Mouse (Mus musculus) hindbrain, embryonic 16.5 days (tissue): ENCODE measurements around the gene Meioc. TPM values are rescaled to one million over a fixed set of nuclear protein-coding genes. Genes with fewer than 3 reads are reported as not detected.
"Not testable (repeated sequence)": the region's sequence is repeated elsewhere in the genome, so short reads cannot be mapped to it uniquely, and the experiment has no call there.

Source experiments
- ATAC-seq: fragments of 200-750 bp; cut with Nextera tagmentation; 2 replicates; pipeline ENCODE4 v1.8.0; 2017; ENCODE audit warnings: moderate TSS enrichment, moderate library complexity
- H3K27ac ChIP-seq: fragments of 300-500 bp; sonication (generic); 2 replicates; pipeline ENCODE4 v1.5.1; 2014; ENCODE audit warnings: low read depth, mild to moderate bottlenecking, control low read depth, low read length, moderate library complexity
- H3K27me3 ChIP-seq: fragments of 300-500 bp; sonication (generic); replicated peaks from 2 replicates; pipeline ENCODE4 v1.6.1; 2014; ENCODE audit warnings: low read length; ENCODE audit not compliant: control insufficient read depth, insufficient read depth
- H3K36me3 ChIP-seq: fragments of 300-500 bp; sonication (generic); 2 replicates; pipeline ENCODE4 v1.6.1; 2014; ENCODE audit warnings: mild to moderate bottlenecking, low read length, moderate library complexity, mixed read lengths; ENCODE audit not compliant: control insufficient read depth, insufficient read depth
- H3K4me1 ChIP-seq: fragments of 300-500 bp; sonication (generic); 2 replicates; pipeline ENCODE4 v1.6.1; 2014; ENCODE audit warnings: low read depth, low read length; ENCODE audit not compliant: control insufficient read depth, insufficient read depth
- H3K4me2 ChIP-seq: fragments of 300-500 bp; sonication (generic); 2 replicates; pipeline ENCODE4 v1.6.1; 2014; ENCODE audit warnings: mild to moderate bottlenecking, low read length, control low read depth, moderate library complexity
- H3K4me3 ChIP-seq: fragments of 300-500 bp; sonication (generic); 2 replicates; pipeline ENCODE4 v1.5.1; 2014; ENCODE audit warnings: mild to moderate bottlenecking, low read length, control low read depth, moderate library complexity
- H3K9ac ChIP-seq: fragments of 300-500 bp; sonication (generic); 2 replicates; pipeline ENCODE4 v1.6.1; 2014; ENCODE audit warnings: low read depth, mild to moderate bottlenecking, control low read depth, low read length, moderate library complexity
- H3K9me3 ChIP-seq: fragments of 300-500 bp; sonication (generic); 2 replicates; pipeline ENCODE4 v1.6.1; 2014; ENCODE audit warnings: mild to moderate bottlenecking, low read length, moderate library complexity; ENCODE audit not compliant: control insufficient read depth
- WGBS: fragments of 180-500 bp; shearing (Covaris S2); extraction: QIAGEN DNeasy Blood & Tissue Kit; methylation state at CpG from one replicate; pipeline ENCODE4 v1.1.7; 2014; 5-methylcytosine and 5-hydroxymethylcytosine counted together
- microRNA-seq: library from miRNA; unstranded; fragments of <30 nt; microRNA quantifications from one replicate; pipeline ENCODE4, GENCODE M21; 2017
- polyA plus RNA-seq: library from polyadenylated mRNA; unstranded; fragments of >200 nt; fragmentation: Nextera tagmentation; extraction: Ambion mirVana; gene quantifications from 2 replicates; pipeline ENCODE4 v1.2.1, GENCODE M21; 2015

Gene Meioc
- polyA plus RNA-seq, 1 experiment from 2014 or later: 0.15 TPM

DNA sequence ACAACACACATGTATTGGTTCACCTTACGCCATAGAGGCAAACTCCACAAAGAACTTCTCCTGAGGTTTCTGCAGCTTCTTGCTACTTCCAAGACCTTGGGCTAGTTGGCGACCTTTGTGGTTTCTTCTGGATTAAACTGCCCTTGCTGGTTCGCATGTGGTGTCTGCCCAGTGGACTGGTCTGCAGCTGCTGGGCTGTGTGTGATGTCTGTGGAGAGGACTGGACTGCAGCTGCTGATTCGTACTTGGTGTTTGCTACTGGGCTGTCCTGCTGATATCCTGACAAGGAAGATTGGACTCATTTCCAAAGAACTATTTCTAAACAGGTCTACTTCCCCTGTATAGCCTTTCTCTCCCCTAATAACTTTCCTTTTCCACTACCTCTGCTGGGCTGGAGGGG is 48.9 kb downstream of the Meioc start:
- H3K27me3 ChIP-seq: no peaks in the 10 kb centered on the region
- H3K4me1 ChIP-seq: no peaks in the 10 kb centered on the region
- WGBS: 91% methylated on average over 4 of the region's 4 CpGs
- no peak overlapping the region for H3K9ac ChIP-seq
- no peak overlapping the region for H3K27ac ChIP-seq
- no peaks in the 10 kb centered on the region; the same call in 1 of the 2 replicates for H3K9me3 ChIP-seq
- ATAC-seq: no peak
- H3K36me3 ChIP-seq: no peaks in the 10 kb centered on the region
- H3K4me3 ChIP-seq: no peak overlapping the region
- H3K4me2 ChIP-seq: no peak overlapping the region

DNA sequence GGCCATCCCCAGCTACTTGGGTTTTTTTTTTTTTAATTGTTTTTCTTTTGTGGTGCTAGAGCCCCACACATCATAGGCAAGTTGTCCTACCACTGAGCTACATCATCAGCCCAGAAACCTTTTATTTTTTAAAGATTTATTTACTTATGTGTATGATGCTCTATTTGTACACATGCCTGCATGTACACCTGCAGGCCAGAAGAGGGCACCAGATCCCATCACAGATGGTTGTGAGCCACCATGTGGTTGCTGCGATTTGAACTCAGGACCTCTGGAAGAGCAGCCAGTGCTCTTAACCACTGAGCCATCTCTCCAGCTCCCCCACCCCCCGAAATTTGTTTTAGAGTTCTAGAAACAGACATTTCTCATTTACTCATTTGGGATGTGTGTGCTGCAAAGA is 51.1 kb downstream of the Meioc start:
- not testable (repeated sequence) for H3K27me3 ChIP-seq, H3K9ac ChIP-seq, H3K36me3 ChIP-seq, ATAC-seq, H3K27ac ChIP-seq, H3K4me3 ChIP-seq, H3K9me3 ChIP-seq, H3K4me1 ChIP-seq, H3K4me2 ChIP-seq
- WGBS: 87% methylated on average over 2 of the region's 2 CpGs

DNA sequence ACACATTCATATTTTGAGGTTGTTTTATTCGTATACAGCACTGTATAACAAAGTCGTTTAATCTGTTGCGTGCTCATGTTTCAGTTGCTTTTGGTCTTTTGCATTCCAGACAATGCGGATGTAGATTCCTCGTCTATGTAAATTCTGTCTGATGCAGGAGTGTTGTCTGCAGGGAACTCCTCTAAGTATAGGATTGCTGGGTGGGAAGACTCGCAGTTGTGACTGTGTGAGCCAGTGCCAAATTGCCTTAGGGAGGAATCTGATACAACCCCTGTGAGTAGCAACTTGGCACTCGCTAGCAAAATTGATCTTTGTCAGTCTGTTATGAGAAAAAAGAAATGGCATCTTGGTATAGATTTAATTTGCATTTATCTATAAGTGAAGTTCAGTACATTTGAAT is 52.6 kb downstream of the Meioc start:
- H3K36me3 ChIP-seq: no peaks in the 10 kb centered on the region
- WGBS: 80% methylated on average over 7 of the region's 7 CpGs
- H3K9me3 ChIP-seq: no peaks in the 10 kb centered on the region; the same call in none of the 2 replicates
- H3K4me2 ChIP-seq: no peak overlapping the region
- no peak for ATAC-seq
- no peaks in the 10 kb centered on the region for H3K4me1 ChIP-seq
- no peak overlapping the region for H3K9ac ChIP-seq
- no peak overlapping the region for H3K4me3 ChIP-seq
- H3K27ac ChIP-seq: no peak overlapping the region
- H3K27me3 ChIP-seq: no peaks in the 10 kb centered on the region

DNA sequence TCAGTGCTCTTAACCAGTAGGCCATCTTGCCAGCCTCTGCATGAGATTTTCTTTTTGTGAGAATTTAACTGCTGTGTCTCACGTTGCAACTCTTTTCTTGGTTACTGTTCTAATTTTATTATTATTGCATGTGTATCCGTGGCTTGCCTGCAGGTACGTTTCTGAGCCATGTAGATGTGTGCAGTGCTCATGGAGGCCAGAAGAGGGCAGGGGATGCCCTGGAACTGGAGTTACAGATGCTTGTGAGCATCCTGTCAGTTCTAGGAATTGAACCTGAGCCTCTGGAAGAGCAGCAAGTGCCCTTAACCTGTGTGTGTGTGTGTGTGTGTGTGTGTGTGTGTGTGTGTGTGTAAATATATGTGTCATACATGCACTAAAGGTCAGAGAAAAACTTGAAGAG is 62.1 kb downstream of the Meioc start:
- Histone ChIP-seq H3K4me1 (no peaks in the 10 kb centered on the region), H3K4me3 (no peak overlapping the region), H3K27ac (no peak overlapping the region), H3K9ac (no peak overlapping the region), H3K27me3 (no peaks in the 10 kb centered on the region), H3K4me2 (no peak overlapping the region), H3K36me3 (no peaks in the 10 kb centered on the region), H3K9me3 (no peaks in the 10 kb centered on the region)
- no peak for ATAC-seq
- 26% methylated on average over 3 of the region's 3 CpGs for WGBS

DNA sequence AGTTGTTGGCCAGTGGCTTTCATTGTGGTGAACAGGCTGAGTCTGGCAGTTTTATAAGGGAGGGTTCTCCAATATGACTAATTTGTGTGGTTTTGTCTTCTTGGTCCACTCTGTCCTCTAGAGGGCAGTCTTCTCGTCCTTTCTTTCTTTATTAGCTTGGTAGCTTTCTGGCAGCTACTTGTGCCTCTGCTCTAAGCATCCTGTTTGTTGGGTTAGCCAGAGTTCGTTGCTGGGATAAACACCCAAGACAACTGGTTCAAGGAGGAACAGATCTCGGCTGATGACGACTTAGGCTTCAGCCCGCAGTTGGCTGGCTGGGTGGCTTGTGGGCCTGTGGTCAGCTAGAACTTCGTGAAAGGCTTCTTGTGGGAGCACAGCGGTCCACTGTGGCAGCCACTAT is 65.1 kb downstream of the Meioc start:
- Histone ChIP-seq H3K9me3 (no peaks in the 10 kb centered on the region), H3K9ac (no peak overlapping the region), H3K36me3 (no peaks in the 10 kb centered on the region), H3K27ac (no peak overlapping the region), H3K27me3 (no peaks in the 10 kb centered on the region), H3K4me1 (no peaks in the 10 kb centered on the region), H3K4me2 (no peak overlapping the region), H3K4me3 (no peak overlapping the region)
- WGBS: 37% methylated on average over 7 of the region's 7 CpGs
- ATAC-seq: no peak

DNA sequence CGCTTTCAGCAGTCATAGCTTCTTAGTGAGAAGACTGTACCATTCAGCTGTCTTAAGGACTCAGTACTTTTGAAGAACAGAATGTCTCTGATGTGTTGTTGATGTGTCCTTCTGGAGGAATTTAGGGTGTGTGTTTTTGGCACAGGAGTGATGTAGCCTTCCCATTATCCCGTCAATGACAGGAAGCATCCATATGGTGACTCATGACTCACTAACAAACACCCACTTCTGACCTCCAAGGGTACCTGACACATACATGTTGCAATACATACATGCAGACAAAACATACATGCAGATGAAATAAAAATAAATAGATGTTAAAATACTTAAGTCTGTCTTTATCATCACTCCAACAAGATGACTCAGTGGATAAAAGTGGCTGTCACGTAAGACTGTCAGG is 66.3 kb downstream of the Meioc start:
- no peaks in the 10 kb centered on the region for H3K36me3 ChIP-seq
- H3K4me2 ChIP-seq: no peak overlapping the region
- H3K27ac ChIP-seq: no peak overlapping the region
- no peaks in the 10 kb centered on the region for H3K4me1 ChIP-seq
- 93% methylated on average over 3 of the region's 3 CpGs for WGBS
- ATAC-seq: no peak
- H3K9ac ChIP-seq: no peak overlapping the region
- H3K9me3 ChIP-seq: no peaks in the 10 kb centered on the region
- no peak overlapping the region for H3K4me3 ChIP-seq
- no peaks in the 10 kb centered on the region for H3K27me3 ChIP-seq

DNA sequence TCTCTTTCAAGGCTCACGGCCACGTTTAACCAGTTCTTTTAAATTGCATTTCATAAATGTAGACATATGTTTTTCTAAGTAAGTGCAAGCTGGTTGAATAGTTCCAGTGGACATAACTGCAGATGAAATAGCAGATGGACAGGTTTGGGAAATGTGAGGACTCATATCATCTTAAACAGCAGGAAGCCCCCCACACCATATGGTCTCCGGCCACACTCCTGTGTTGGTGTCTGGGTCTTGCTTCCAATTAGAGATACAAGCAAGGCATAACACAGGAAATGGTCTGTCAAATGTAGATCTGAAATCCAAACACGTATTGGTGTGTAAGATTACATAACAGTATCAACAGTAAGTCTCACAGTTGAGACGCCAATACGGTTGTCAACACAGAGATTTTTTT is 67.8 kb downstream of the Meioc start:
- H3K27me3 ChIP-seq: no peaks in the 10 kb centered on the region
- no peak for ATAC-seq
- H3K4me2 ChIP-seq: no peak overlapping the region
- no peak overlapping the region for H3K4me3 ChIP-seq
- H3K27ac ChIP-seq: no peak overlapping the region
- H3K9me3 ChIP-seq: no peaks in the 10 kb centered on the region
- 84% methylated on average over 6 of the region's 6 CpGs for WGBS
- H3K4me1 ChIP-seq: no peaks in the 10 kb centered on the region
- H3K9ac ChIP-seq: no peak overlapping the region
- no peaks in the 10 kb centered on the region for H3K36me3 ChIP-seq

Small RNA genes lying within 50 kb of the gene (microRNA-seq; reads per million reads assigned to microRNA genes)
- gene Gm22920: not detected

Other genes with a start within 250 kb of the Meioc start
- gene Grn, start 233.4 kb upstream of the Meioc start, polyA plus RNA-seq: 95.4 and 100 TPM in 2 replicates
- 17.8 and 17.9 TPM in 2 replicates for gene Fam171a2, start 216.0 kb upstream of the Meioc start, polyA plus RNA-seq
- gene Itga2b, start 193.6 kb upstream of the Meioc start, polyA plus RNA-seq: 9.4 and 13.1 TPM in 2 replicates
- gene Gpatch8, start 107.3 kb upstream of the Meioc start, polyA plus RNA-seq: 52.9 and 60.5 TPM in 2 replicates
- gene Gm11627, start 84.3 kb upstream of the Meioc start, polyA plus RNA-seq: 2.8 and 4.1 TPM in 2 replicates
- 6.0 and 6.7 TPM in 2 replicates for gene Fzd2, start 59.3 kb upstream of the Meioc start, polyA plus RNA-seq
- 33.3 and 34.8 TPM in 2 replicates for gene Ccdc43, start 34.1 kb downstream of the Meioc start, polyA plus RNA-seq
- 23.6 and 27.7 TPM in 2 replicates for gene Adam11, start 97.7 kb downstream of the Meioc start, polyA plus RNA-seq
- 27.6 and 29.8 TPM in 2 replicates for gene Gjc1, start 156.0 kb downstream of the Meioc start, polyA plus RNA-seq
- gene Higd1b, start 172.1 kb downstream of the Meioc start, polyA plus RNA-seq: 14.9 and 19.5 TPM in 2 replicates
- gene Eftud2, start 217.3 kb downstream of the Meioc start, polyA plus RNA-seq: 127 and 140 TPM in 2 replicates
- 2.2 and 2.5 TPM in 2 replicates for gene Ccdc103, start 217.5 kb downstream of the Meioc start, polyA plus RNA-seq
- gene Fam187a, start 221.5 kb downstream of the Meioc start, polyA plus RNA-seq: not detected in 2 replicates
- gene Gfap, start 237.2 kb downstream of the Meioc start, polyA plus RNA-seq: 4.8 and 15.5 TPM in 2 replicates